ENCODE assay signal across 25 mouse cellular contexts in genomic region chr6:145679516-145679915, GRCm38 (mm10).
DNase-seq lines count a peak whose midpoint lies in the region; ATAC-seq and TF ChIP-seq lines count a peak whose summit lies in the region.
"Had no signal": no experiment of that assay in that cellular context is flagged by ENCODE, and none has a peak within 500 bp of the region (broad histone marks: within the 10 kb centered on the region; RNA-seq: fewer than 3 reads in every experiment).

No protein-coding gene starts in this region.

- H3K9ac ChIP-seq in kidney, embryonic 16.5 days (replicated peaks; ENCODE audit: low read length): no peak overlapping the region
- no peak overlapping the region for H3K9ac ChIP-seq in liver, postnatal 0 days (replicated peaks)
- H3K9ac ChIP-seq in liver, embryonic 11.5 days (ENCODE audit: low read depth, low read length): no peak overlapping the region
- H3K9ac ChIP-seq: forebrain, postnatal 0 days; heart, embryonic 13.5 days; hindbrain, embryonic 14.5 days had no signal

- no peak overlapping the region for H3K4me2 ChIP-seq in kidney, embryonic 16.5 days (replicated peaks; ENCODE audit: low read depth, low read length)
- H3K4me2 ChIP-seq in liver, postnatal 0 days (ENCODE audit: low read depth, low read length): no peak overlapping the region
- no peak overlapping the region for H3K4me2 ChIP-seq in liver, embryonic 11.5 days
- H3K4me2 ChIP-seq: heart, embryonic 13.5 days; hindbrain, embryonic 14.5 days had no signal

- no peaks in the 10 kb centered on the region for H3K27me3 ChIP-seq in kidney, embryonic 16.5 days (ENCODE audit: insufficient read depth, low read length)
- H3K27me3 ChIP-seq in liver, postnatal 0 days (ENCODE audit: insufficient read depth, low read length): no peaks in the 10 kb centered on the region
- no peaks in the 10 kb centered on the region for H3K27me3 ChIP-seq in liver, embryonic 11.5 days (replicated peaks; ENCODE audit: control insufficient read depth, insufficient read depth, low read length)
- H3K27me3 ChIP-seq: heart, embryonic 13.5 days had no signal

- no peaks in the 10 kb centered on the region; the same call in 1 of the 2 replicates for H3K4me1 ChIP-seq in kidney, embryonic 16.5 days (ENCODE audit: insufficient read depth, low read length)
- no peaks in the 10 kb centered on the region for H3K4me1 ChIP-seq in liver, postnatal 0 days (ENCODE audit: insufficient read depth)
- H3K4me1 ChIP-seq in liver, embryonic 11.5 days (replicated peaks; ENCODE audit: control insufficient read depth, insufficient read depth, low read length): no peaks in the 10 kb centered on the region
- H3K4me1 ChIP-seq: heart, embryonic 13.5 days had no signal

- peak; percentile 26 for DNase-seq in kidney, adult 9 months
- DNase-seq in liver, postnatal 0 days: no peak
- no peak for DNase-seq in liver, embryonic 11.5 days (ENCODE audit: low spot score)
- DNase-seq in Muller cell, postnatal 12 days (ENCODE audit: inconsistent ontology term): peak; percentile 72
- peak; percentile 49 for DNase-seq in adipocyte (ENCODE audit: low spot score)
- no peak for DNase-seq in heart, adult 9 months (ENCODE audit: low spot score in 2 of 2)
- DNase-seq: adrenal gland, adult 8-10 months; adrenal gland, postnatal 25 days; cerebellum, adult 18-20 months; cerebellum, adult 9-10 months; cerebellum, postnatal 14 days; forebrain, postnatal 0 days; gastrocnemius, postnatal 25 days; heart, adult 18-20 months; heart, postnatal 14 days; heart, postnatal 4 days had no signal

- H3K4me3 ChIP-seq in kidney, embryonic 16.5 days (ENCODE audit: low read length): no peak overlapping the region
- no peak overlapping the region for H3K4me3 ChIP-seq in liver, postnatal 0 days (ENCODE audit: low read depth, low read length)
- no peak overlapping the region for H3K4me3 ChIP-seq in liver, embryonic 11.5 days (ENCODE audit: low read depth, low read length)
- H3K4me3 ChIP-seq: heart, embryonic 10.5 days; heart, embryonic 13.5 days had no signal

- no peak for ATAC-seq in kidney, embryonic 16.5 days (ENCODE audit: low FRiP score, low TSS enrichment)
- peak; percentile 85 for ATAC-seq in liver, postnatal 0 days
- ATAC-seq in liver, embryonic 11.5 days (replicated peaks; ENCODE audit: low FRiP score): no peak
- no peak for ATAC-seq in cerebellum, adult (ENCODE audit: insufficient number of reproducible peaks, low FRiP score, low TSS enrichment)
- ATAC-seq: CD4-positive, CD25-positive, alpha-beta regulatory T cell, adult 4 months; forebrain, embryonic 14.5 days; forebrain, postnatal 0 days; hindbrain, postnatal 0 days; inflammation-experienced regulatory T-cells, adult 6 months had no signal

- TF ChIP-seq CTCF in liver, postnatal 0 days (IDR thresholded peaks at IDR 0.05; ENCODE audit: low read depth): no peak

- H3K9me3 ChIP-seq in kidney, embryonic 16.5 days (ENCODE audit: low read length): no peaks in the 10 kb centered on the region
- H3K9me3 ChIP-seq in liver, postnatal 0 days (ENCODE audit: low read length): no peaks in the 10 kb centered on the region
- no peaks in the 10 kb centered on the region for H3K9me3 ChIP-seq in liver, embryonic 11.5 days (ENCODE audit: control insufficient read depth, low read length)
- H3K9me3 ChIP-seq: heart, embryonic 10.5 days; heart, embryonic 13.5 days had no signal

- no peak overlapping the region for H3K27ac ChIP-seq in kidney, embryonic 16.5 days (ENCODE audit: low read length)
- H3K27ac ChIP-seq in liver, postnatal 0 days (ENCODE audit: low read depth): no peak overlapping the region
- H3K27ac ChIP-seq in liver, embryonic 11.5 days (ENCODE audit: low read depth, low read length): no peak overlapping the region
- H3K27ac ChIP-seq: heart, embryonic 10.5 days; heart, embryonic 13.5 days; hindbrain, embryonic 14.5 days; hindbrain, postnatal 0 days had no signal

- no peaks in the 10 kb centered on the region for H3K36me3 ChIP-seq in kidney, embryonic 16.5 days (ENCODE audit: insufficient read depth, low read length)
- H3K36me3 ChIP-seq in liver, postnatal 0 days (replicated peaks; ENCODE audit: insufficient read depth, low read length): no peaks in the 10 kb centered on the region
- no peaks in the 10 kb centered on the region for H3K36me3 ChIP-seq in liver, embryonic 11.5 days (ENCODE audit: control insufficient read depth, insufficient read depth, low read length)
- H3K36me3 ChIP-seq: heart, embryonic 10.5 days; heart, embryonic 13.5 days had no signal

- WGBS in kidney, embryonic 16.5 days: 60% methylated on average over 1 of the region's 1 CpGs
- 80% methylated on average over 1 of the region's 1 CpGs for WGBS in liver, postnatal 0 days (ENCODE audit: insufficient replicate concordance)
- 82% methylated on average over 1 of the region's 1 CpGs for WGBS in liver, embryonic 11.5 days

- TF ChIP-seq EP300 in liver, postnatal 0 days (IDR thresholded peaks at IDR 0.05; ENCODE audit: low read depth): no peak

Comparison
In these comparisons a context has a peak if more than half of its experiments do, and no peak if none do; other contexts are left out.
1. DNase-seq: peak in kidney, adult 9 months (single experiment), Muller cell, postnatal 12 days (single experiment) and adipocyte (single experiment); none in liver, postnatal 0 days (single experiment), liver, embryonic 11.5 days (single experiment) and heart, adult 9 months (0 of 2).